Mouse (Mus musculus) lung, adult 2 months (tissue): Measurements from ENCODE around the gene Ehd1.

Source experiments
- CTCF ChIP-seq: fragments of 200-500 bp; IDR thresholded peaks from 2 replicates; pipeline ENCODE4 v1.5.1; 2011; ENCODE audit warnings: mild to moderate bottlenecking, low read length, control low read depth; ENCODE audit not compliant: insufficient read depth
- POLR2A ChIP-seq: fragments of 200-500 bp; IDR thresholded peaks from 2 replicates; pipeline ENCODE4 v1.6.1; 2011; ENCODE audit warnings: low read depth, mild to moderate bottlenecking, control low read depth, low read length, borderline replicate concordance; ENCODE audit errors: extremely low read depth

- no peak for TF ChIP-seq POLR2A
- no peak for TF ChIP-seq CTCF
These were observed 67.5 kb downstream of the Ehd1 start for GRCm38 (mm10) chr19:6343996-6344395.
